Mouse (Mus musculus) liver, adult 2 months (tissue): Measurements from ENCODE around the gene Myo15.

Experiments used
- CTCF ChIP-seq: fragments of 200-500 bp; IDR thresholded peaks from 2 replicates; pipeline ENCODE4 v1.5.1; 2011; ENCODE audit warnings: low read depth, low read length, control low read depth
- POLR2A ChIP-seq: fragments of 200-500 bp; IDR thresholded peaks from 2 replicates; pipeline ENCODE4 v1.6.1; 2011; ENCODE audit warnings: low read length, control low read depth; ENCODE audit not compliant: insufficient read depth; ENCODE audit errors: extremely low read depth

GRCm38 (mm10) chr11:60548112-60548511 is 79.0 kb downstream of the Myo15 start:
- TF ChIP-seq POLR2A (no peak), CTCF (no peak)
